Mouse (Mus musculus): ENCODE data around the gene Psmc3.
"Not testable (repeated sequence)": the region's sequence is repeated elsewhere in the genome, so short reads cannot be mapped to it uniquely, and the experiment has no call there.

Psmc3 gene

GRCm38 (mm10) chr2:91081775-91082695 is 28.2 kb downstream of the Psmc3 start, which contains the start of gene Spi1:
Gene Spi1, plus strand, starts transcription at chr2:91082390.
- no peak for DNase-seq (ENCODE audit: low spot score)

- peak; percentile 75 for DNase-seq (ENCODE audit: low spot score)
Observed at GRCm38 (mm10) chr2:91082844-91083243, 29.0 kb downstream of the Psmc3 start.

GRCm38 (mm10) chr2:91083366-91083940 is 29.6 kb downstream of the Psmc3 start:
- DNase-seq (ENCODE audit: low spot score) = no peak

GRCm38 (mm10) chr2:91084179-91084820 is 30.5 kb downstream of the Psmc3 start:
- no peak for DNase-seq (ENCODE audit: low spot score)

GRCm38 (mm10) chr2:91085494-91086391 is 31.9 kb downstream of the Psmc3 start:
- no peak for DNase-seq (ENCODE audit: low spot score)

GRCm38 (mm10) chr2:91086392-91087237 is 32.8 kb downstream of the Psmc3 start:
- no peak for DNase-seq (ENCODE audit: low spot score)

GRCm38 (mm10) chr2:91087453-91087852 is 33.6 kb downstream of the Psmc3 start:
- no peak for DNase-seq (ENCODE audit: low spot score)

GRCm38 (mm10) chr2:91088987-91089386 is 35.2 kb downstream of the Psmc3 start:
- DNase-seq (ENCODE audit: low spot score) = no peak

GRCm38 (mm10) chr2:91090208-91090607 is 36.4 kb downstream of the Psmc3 start:
- DNase-seq (ENCODE audit: low spot score) = no peak

GRCm38 (mm10) chr2:91090827-91091226 is 37.0 kb downstream of the Psmc3 start:
- no peak for DNase-seq (ENCODE audit: low spot score)

- no peak for DNase-seq (ENCODE audit: low spot score)
Observed at GRCm38 (mm10) chr2:91096524-91096923, 42.7 kb downstream of the Psmc3 start.

- DNase-seq (ENCODE audit: low spot score) = no peak
Observed at GRCm38 (mm10) chr2:91097015-91097414, 43.2 kb downstream of the Psmc3 start.

GRCm38 (mm10) chr2:91098156-91098555 is 44.3 kb downstream of the Psmc3 start:
- DNase-seq (ENCODE audit: low spot score) = no peak

- DNase-seq (ENCODE audit: low spot score) = peak; percentile 87
Observed at GRCm38 (mm10) chr2:91101124-91101740, 47.4 kb downstream of the Psmc3 start.

- DNase-seq (ENCODE audit: low spot score) = no peak
Observed at GRCm38 (mm10) chr2:91108156-91108555, 54.3 kb downstream of the Psmc3 start.

- no peak for DNase-seq (ENCODE audit: low spot score)
Observed at GRCm38 (mm10) chr2:91109241-91109640, 55.4 kb downstream of the Psmc3 start.

GRCm38 (mm10) chr2:91109807-91110385 is 56.1 kb downstream of the Psmc3 start:
- no peak for DNase-seq (ENCODE audit: low spot score)

- DNase-seq (ENCODE audit: low spot score) = no peak
Observed at GRCm38 (mm10) chr2:91110429-91110828, 56.6 kb downstream of the Psmc3 start.

GRCm38 (mm10) chr2:91111832-91112231 is 58.0 kb downstream of the Psmc3 start:
- DNase-seq (ENCODE audit: low spot score) = not testable (repeated sequence)

GRCm38 (mm10) chr2:91112491-91112890 is 58.7 kb downstream of the Psmc3 start:
- DNase-seq (ENCODE audit: low spot score) = no peak

Measured in T-cell, adult 2 months (primary cell).